Mouse (Mus musculus): Measurements from ENCODE around the gene Oprl1. TPM values are rescaled to one million over a fixed set of nuclear protein-coding genes. Genes with fewer than 3 reads are reported as not detected.
A peak's percentile ranks its signal among the peaks of the same experiment; 100 is the strongest.

Gene Oprl1
- not detected in 2 replicates for polyA plus RNA-seq (2012; ENCODE audit: insufficient read depth, insufficient read length, missing spikeins)

DNA sequence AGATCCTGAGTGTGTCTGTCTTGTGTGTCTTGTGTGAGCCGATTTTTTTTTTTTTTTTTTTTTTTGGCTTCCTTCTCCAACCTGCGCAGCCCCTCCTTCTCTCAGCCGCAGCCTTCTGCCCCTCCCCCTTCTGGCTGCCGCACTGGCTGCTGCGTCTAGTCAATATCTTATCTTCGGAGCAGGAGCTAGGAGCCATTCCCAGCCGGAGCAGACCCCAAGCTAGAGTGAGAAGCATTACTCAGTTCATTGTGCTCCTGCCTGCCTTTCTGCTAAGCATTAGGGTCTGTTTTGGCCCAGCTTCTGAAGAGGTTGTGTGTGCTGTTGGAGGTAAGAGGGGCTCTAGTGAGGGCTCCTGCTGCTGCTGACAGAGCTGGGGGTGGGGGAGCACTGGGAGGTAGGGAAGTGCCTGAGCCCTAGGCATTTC lies at the start of gene Oprl1:
Gene Oprl1, plus strand, starts transcription at position 114 of the 424 bp plus-strand sequence.
- Histone ChIP-seq H3K4me1 (ENCODE audit: control insufficient read depth, insufficient read depth, insufficient read length, low read length) (no peaks in the 10 kb centered on the region), H3K27ac (replicated peaks; ENCODE audit: low read depth, low read length) (no peak within 1 kb of the TSS), H3K4me3 (ENCODE audit: insufficient read depth, low read depth, low read length) (no peak within 1 kb of the TSS)

DNA sequence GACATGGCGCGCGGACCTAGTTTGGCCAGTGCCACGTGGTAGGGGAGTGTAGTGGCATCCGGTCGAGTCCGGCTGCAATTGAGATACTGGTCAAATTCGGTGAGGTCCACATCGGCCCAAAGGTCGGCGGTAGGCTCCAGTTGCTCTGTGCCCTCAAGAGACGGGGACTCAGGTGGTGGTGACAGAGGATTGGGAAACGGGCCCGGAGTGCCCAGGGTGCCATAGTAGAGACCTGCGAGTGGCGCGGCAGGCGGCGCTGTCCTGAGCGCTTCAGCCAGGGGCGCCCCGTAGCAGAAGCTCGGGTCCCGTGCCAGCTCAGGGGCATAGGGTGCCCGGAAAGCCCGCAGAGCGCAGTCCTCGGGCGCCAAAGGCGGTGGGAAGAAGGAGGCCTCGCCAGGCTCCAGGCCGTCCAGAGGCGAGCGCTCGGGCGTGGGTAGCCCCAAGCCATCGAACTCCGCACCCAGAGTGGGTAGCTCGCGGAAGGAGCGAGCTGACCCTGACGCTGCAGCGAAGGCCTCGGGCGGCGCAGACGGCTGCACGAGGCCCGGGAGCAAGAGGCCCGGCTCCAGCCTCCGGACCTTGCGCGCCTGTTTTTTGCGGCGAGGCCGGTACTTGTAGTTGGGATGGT lies 44.4 kb upstream of the Oprl1 start:
- Histone ChIP-seq H3K27ac (replicated peaks; ENCODE audit: low read depth, low read length) (peak overlapping the region; percentile 79), H3K4me3 (ENCODE audit: insufficient read depth, low read depth, low read length) (peak overlapping the region; percentile 76), H3K4me1 (ENCODE audit: control insufficient read depth, insufficient read depth, insufficient read length, low read length) (peaks cover 22% of the 10 kb centered on the region)

DNA sequence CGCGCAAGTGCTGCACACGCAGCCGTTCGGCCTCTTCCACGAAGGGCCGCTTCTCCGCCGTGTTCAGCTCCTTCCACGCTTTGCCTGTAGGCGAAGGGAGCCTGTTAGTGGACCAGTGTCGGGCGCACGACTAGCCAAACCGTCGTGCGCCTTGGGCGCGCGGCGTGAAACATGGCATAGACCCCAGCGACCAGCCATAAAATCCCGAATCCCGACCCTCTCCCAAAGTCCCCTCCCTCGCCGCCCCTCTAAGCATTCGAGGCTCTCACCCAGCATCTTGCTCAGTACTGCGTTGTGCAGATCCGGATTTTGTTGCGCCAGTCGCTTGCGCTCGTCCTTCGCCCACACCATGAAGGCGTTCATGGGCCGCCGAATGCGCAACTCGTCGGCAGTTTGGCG lies 43.9 kb upstream of the Oprl1 start:
- Histone ChIP-seq H3K27ac (replicated peaks; ENCODE audit: low read depth, low read length) (peak overlapping the region; percentile 79), H3K4me1 (ENCODE audit: control insufficient read depth, insufficient read depth, insufficient read length, low read length) (peaks cover 22% of the 10 kb centered on the region), H3K4me3 (ENCODE audit: insufficient read depth, low read depth, low read length) (peak overlapping the region; percentile 76)

DNA sequence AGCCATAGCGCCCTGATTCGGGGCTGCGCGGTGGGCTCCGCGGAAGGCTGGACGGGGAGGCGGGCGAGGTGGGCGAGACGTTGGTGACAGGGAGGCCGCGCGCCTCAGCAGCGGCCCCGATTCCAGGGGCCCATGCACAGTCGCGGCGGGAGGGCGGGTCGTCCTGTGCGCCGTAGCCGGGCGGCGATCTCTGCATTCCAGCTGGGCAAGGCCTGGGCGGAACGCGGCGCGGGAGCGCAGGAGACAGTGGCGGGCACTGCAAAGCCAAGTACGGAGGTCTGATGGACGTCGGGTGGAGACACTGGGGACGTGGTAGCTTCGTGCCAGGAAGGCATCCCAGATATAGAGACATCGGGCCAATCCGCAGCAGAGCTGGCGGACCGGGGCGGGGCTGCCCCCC lies 43.5 kb upstream of the Oprl1 start, which contains the start of gene Sox18:
Gene Sox18, minus strand, starts transcription at position 315 of the 400 bp plus-strand sequence.
- Histone ChIP-seq H3K4me1 (ENCODE audit: control insufficient read depth, insufficient read depth, insufficient read length, low read length) (peaks cover 25% of the 10 kb centered on the region), H3K4me3 (ENCODE audit: insufficient read depth, low read depth, low read length) (peak within 1 kb of the TSS; percentile 76), H3K27ac (replicated peaks; ENCODE audit: low read depth, low read length) (peak within 1 kb of the TSS; percentile 89)

DNA sequence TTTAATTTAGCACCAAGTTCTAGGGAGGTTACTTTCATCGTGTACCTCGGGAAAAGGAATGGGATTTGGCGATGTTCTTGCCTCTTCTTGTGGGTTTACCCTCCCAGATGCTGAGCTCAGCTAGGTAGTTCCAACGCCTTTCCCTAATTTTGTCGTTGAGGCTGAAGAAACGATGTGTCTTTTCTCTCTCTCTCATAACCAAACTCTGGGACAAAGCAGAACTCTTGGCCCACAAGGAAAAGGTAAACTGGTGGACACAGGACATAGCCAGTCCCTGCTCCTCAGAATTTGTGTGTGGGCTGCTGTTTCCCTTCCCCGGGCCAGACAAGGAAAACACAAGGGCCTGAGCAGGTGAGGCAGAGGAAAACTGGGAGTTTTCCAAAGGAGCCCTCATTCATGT lies 42.8 kb upstream of the Oprl1 start:
- Histone ChIP-seq H3K4me1 (ENCODE audit: control insufficient read depth, insufficient read depth, insufficient read length, low read length) (peaks cover 25% of the 10 kb centered on the region), H3K4me3 (ENCODE audit: insufficient read depth, low read depth, low read length) (peak overlapping the region; percentile 76), H3K27ac (replicated peaks; ENCODE audit: low read depth, low read length) (peak overlapping the region; percentile 89)

DNA sequence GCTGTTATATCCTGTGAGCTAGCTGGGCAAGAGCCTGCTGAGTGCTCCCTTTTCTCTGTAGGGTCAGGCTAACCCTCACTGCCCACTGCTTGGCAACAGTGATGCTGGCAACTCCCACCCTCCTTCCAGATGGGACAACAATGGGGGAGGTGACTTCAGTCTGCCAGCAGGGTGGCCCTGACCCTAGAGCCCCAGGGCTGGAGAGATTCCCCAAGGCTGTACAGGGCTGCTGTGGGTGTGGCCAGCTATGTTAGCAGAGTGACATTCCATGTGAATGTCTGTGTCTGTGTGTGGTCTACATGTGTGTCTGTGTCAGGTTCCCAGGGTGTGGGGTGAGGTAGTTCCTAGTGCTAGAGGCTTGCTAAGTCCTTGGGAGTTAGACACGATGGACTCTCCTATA lies 41.3 kb upstream of the Oprl1 start:
- Histone ChIP-seq H3K4me3 (ENCODE audit: insufficient read depth, low read depth, low read length) (peak overlapping the region; percentile 1; the same call in 1 of the 2 replicates), H3K27ac (replicated peaks; ENCODE audit: low read depth, low read length) (peak overlapping the region; percentile 89), H3K4me1 (ENCODE audit: control insufficient read depth, insufficient read depth, insufficient read length, low read length) (peaks cover 29% of the 10 kb centered on the region)

DNA sequence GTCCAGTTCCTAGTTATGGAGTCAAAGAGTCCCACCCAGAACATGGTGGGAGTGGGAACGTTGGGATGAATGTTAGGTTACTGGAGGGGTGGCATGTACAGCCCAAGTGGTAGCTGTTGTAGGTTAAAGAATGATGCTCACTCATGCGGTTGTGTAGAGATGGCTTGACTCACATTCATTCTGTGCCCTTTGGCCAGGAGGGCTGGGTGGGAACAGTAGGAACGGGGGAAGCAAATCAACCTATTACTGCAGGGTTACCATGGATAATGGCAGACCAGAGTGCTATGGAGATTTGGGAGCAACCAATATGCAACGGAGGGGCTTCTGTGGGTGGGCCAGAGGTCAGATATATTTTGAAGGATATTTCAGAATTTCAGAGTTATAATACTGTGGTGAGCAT lies 39.9 kb upstream of the Oprl1 start:
- H3K27ac ChIP-seq (replicated peaks; ENCODE audit: low read depth, low read length) = peak overlapping the region; percentile 89

DNA sequence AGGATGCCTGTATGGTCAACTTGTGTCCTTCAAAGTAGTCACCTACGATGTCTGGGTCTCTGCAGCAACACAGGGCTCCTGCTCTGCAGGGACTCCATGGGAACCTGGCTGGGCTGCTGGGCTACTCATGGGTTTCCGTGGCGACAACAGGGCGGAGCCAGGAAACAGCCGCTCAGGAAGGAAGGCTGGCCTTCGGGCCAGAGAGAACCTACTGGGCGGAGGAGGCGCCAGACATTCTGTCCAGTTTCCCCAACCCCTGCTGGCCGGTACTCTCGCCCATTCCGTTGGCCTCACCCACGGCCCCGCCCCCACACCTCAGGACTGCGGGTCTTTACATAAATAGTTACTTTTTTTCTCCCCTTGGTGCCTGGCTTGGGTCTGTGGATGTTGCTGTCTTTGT lies 39.4 kb upstream of the Oprl1 start:
- Histone ChIP-seq H3K27ac (replicated peaks; ENCODE audit: low read depth, low read length) (peak overlapping the region; percentile 99), H3K4me3 (ENCODE audit: insufficient read depth, low read depth, low read length) (peak overlapping the region; percentile 54), H3K4me1 (ENCODE audit: control insufficient read depth, insufficient read depth, insufficient read length, low read length) (peaks cover 31% of the 10 kb centered on the region)

More for the DNA sequence above, 39.9 kb upstream of the Oprl1 start:
- Histone ChIP-seq H3K4me1 (ENCODE audit: control insufficient read depth, insufficient read depth, insufficient read length, low read length) (peaks cover 31% of the 10 kb centered on the region), H3K4me3 (ENCODE audit: insufficient read depth, low read depth, low read length) (no peak overlapping the region)

DNA sequence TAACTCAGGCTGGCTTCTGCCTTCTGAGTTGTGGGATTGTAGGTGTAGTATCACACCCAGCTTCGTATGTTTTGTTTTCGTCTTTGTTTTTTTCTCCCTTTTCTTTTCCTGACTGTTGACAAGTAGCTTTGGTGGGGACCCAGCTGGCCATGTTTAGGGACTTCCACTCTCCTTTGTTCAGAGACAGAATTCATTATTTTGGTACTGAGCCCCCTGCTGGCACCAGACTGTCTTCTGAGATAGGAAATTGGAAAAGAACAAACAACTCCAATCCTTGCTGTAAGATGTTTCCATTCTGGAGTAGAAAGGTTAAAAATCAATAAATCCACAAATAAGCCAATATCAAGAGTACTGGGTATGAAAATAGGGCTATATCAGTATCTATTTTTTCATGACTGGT lies 38.4 kb upstream of the Oprl1 start:
- peak overlapping the region; percentile 99 for H3K27ac ChIP-seq (replicated peaks; ENCODE audit: low read depth, low read length)
- H3K4me3 ChIP-seq (ENCODE audit: insufficient read depth, low read depth, low read length) = peak overlapping the region; percentile 31; the same call in 1 of the 2 replicates

DNA sequence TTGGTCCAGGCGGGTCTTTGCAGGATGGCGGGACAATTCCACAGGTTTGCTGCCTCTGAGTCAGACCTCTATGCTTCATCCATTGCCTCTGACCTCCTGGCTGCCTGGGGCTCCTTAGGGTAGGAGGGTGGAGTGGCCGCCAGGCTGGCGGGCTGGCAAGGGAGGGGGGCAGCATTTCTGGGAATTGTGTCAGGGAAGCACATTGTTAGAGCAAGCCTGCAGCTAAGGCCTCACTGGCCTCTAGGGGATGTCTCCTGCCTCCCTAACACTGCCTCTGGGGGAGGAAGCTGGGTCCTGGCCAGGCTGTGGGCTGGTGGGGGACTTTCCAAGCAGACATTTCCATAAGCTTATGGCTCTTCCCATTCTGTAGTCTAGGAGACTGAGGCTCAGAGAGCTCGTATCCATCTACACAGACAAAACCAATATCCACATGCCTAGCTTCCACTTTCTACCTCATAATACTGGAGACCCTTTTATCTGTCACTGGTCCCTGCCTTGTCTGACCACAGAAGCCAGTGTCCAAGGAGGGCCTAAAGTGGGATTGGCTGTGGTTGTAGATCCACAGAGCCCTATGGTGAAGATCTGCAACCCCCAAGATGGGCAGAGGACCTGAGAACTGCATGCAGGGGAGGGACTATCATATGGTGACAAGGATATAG lies 37.6 kb upstream of the Oprl1 start:
- Histone ChIP-seq H3K27ac (replicated peaks; ENCODE audit: low read depth, low read length) (peak overlapping the region; percentile 99), H3K4me1 (ENCODE audit: control insufficient read depth, insufficient read depth, insufficient read length, low read length) (peaks cover 36% of the 10 kb centered on the region), H3K4me3 (ENCODE audit: insufficient read depth, low read depth, low read length) (peak overlapping the region; percentile 31)

More for the DNA sequence above, 38.4 kb upstream of the Oprl1 start:
- H3K4me1 ChIP-seq (ENCODE audit: control insufficient read depth, insufficient read depth, insufficient read length, low read length) = peaks cover 36% of the 10 kb centered on the region

DNA sequence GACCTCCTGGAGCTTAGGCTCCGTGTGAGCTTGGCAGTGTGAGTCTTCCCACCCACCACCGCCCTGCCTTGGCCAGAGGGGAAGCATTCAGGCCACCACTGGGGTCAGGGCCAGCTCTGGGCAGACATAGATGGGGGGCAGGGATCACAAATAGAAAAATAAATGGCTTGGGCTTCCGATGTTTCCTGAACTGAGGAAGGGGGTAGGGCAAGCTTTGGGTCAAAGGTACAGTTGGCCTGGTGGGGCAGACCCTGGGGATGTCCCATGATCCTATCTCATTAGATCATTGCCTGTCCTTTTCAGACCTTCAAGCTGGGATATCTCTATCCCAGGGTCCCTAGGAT lies 37.1 kb upstream of the Oprl1 start:
- H3K4me3 ChIP-seq (ENCODE audit: insufficient read depth, low read depth, low read length) = peak overlapping the region; percentile 16; the same call in 1 of the 2 replicates

DNA sequence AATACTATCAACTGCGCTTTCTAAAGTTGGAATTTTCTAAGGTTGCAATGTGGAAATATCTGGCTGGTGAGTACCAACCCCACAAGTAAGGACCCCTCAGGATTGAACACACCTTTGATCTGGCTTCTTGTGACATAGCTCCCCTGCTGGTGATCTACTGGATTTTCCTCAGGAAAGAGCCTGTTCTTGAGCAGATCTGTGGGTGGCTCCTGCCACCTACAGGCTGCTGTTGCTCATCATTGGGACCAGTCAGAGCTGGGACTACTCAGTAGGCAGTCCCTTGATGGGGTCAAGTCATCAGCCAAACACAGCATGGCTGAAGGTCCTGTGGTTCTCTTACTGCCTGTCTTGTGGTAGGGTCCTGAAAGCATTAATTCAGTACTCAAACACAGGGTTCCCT lies 36.0 kb upstream of the Oprl1 start:
- peak overlapping the region; percentile 99 for H3K27ac ChIP-seq (replicated peaks; ENCODE audit: low read depth, low read length)

More for the DNA sequence above, 37.1 kb upstream of the Oprl1 start:
- H3K4me1 ChIP-seq (ENCODE audit: control insufficient read depth, insufficient read depth, insufficient read length, low read length) = peaks cover 33% of the 10 kb centered on the region
- peak overlapping the region; percentile 99 for H3K27ac ChIP-seq (replicated peaks; ENCODE audit: low read depth, low read length)

DNA sequence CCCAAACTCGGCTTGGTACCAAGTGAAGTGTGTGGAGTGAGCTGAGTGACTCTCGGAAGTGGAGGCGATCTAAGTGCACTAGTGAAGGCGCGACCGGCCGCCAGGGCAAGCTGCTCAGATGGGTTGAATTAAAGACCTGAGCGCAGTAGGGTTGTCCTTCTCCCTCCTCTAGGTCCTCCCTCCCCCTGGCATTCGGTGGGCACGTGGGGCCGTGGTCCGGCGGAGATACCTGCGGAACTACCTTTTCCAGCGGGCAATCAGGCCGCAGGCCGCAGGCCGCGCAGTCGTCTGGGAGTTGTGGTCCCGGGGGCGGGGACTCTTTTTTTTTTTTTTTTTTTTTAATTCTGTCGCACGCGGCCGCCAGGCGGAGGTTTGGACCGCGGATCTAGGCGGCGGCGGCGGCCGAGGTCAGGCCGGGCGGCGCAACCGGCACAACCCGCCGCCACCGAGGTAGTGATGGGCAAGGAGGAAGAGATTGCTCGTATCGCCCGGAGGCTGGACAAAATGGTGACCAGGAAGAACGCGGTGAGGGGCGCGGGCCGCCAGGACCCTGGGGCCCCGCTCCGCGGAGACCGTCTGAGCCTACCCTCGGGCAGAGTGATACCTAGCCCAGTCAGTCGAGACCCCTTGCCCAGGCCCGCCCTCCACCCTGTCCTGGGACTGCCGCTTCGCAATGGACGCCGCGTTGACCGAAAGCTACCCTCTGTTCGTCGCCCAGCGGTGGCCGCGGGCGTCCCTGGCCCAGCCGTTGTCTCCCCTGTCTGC lies 34.7 kb upstream of the Oprl1 start, which contains the start of gene Tcea2:
Gene Tcea2, plus strand, starts transcription at position 360 of the 765 bp plus-strand sequence.
- Histone ChIP-seq H3K27ac (replicated peaks; ENCODE audit: low read depth, low read length) (peak within 1 kb of the TSS; percentile 68), H3K4me3 (ENCODE audit: insufficient read depth, low read depth, low read length) (peak within 1 kb of the TSS; percentile 80), H3K4me1 (ENCODE audit: control insufficient read depth, insufficient read depth, insufficient read length, low read length) (peaks cover 14% of the 10 kb centered on the region)

More for the DNA sequence above, 36.0 kb upstream of the Oprl1 start:
- Histone ChIP-seq H3K4me3 (ENCODE audit: insufficient read depth, low read depth, low read length) (no peak overlapping the region), H3K4me1 (ENCODE audit: control insufficient read depth, insufficient read depth, insufficient read length, low read length) (peaks cover 25% of the 10 kb centered on the region)

DNA sequence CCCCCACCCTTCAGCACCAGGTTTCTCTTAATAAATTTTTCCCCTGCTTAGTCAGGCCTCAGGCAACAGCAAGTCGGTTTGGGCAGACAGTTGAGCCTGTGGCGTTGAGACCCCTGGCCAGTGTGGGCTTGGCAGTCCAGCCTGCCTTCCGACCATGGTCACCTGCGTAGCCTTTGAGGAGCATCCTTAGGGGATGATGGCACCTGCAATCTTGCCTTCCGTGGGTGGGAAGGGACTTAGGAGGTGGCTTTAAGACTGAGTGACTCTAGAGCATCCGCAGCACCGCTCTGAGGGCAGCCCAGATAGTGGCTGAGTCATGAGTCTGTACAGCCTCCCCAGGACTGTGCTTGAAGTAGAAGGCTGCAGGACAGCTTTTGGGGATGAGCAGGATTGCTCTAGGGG lies 34.1 kb upstream of the Oprl1 start:
- Histone ChIP-seq H3K4me1 (ENCODE audit: control insufficient read depth, insufficient read depth, insufficient read length, low read length) (peaks cover 14% of the 10 kb centered on the region), H3K4me3 (ENCODE audit: insufficient read depth, low read depth, low read length) (peak overlapping the region; percentile 80), H3K27ac (replicated peaks; ENCODE audit: low read depth, low read length) (no peak overlapping the region)

DNA sequence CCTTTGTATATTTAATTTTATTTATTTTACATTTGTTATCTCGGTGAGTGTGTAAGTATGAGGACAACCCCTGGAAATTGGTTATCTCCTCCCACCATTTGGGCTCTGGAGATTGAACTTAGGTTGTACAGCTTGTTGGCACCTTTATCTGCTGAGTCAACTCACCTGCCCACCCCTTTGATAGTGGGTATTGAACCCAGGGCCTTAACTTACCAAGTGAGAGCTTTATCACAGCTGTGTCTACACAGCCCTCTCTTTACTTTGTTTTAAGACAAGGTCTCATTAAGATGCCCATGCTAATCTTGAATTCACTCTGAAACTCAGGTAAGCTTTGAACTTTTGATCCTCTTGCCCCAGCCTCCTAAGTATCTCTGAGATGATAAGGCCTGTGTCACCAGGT lies 32.8 kb upstream of the Oprl1 start:
- H3K27ac ChIP-seq (replicated peaks; ENCODE audit: low read depth, low read length) = no peak overlapping the region
- H3K4me1 ChIP-seq (ENCODE audit: control insufficient read depth, insufficient read depth, insufficient read length, low read length) = peaks cover 11% of the 10 kb centered on the region
- H3K4me3 ChIP-seq (ENCODE audit: insufficient read depth, low read depth, low read length) = no peak overlapping the region
